Mouse (Mus musculus) stomach, embryonic 14.5 days (tissue): ENCODE measurements around the gene Bcas3. TPM values are rescaled to one million over a fixed set of nuclear protein-coding genes. Genes with fewer than 3 reads are reported as not detected.

Experiments
- ATAC-seq: fragments of 200-750 bp; cut with Nextera tagmentation; 2 replicates; pipeline ENCODE4 v1.8.0; 2017; ENCODE audit warnings: low read depth, moderate TSS enrichment; ENCODE audit not compliant: insufficient number of reproducible peaks, insufficient read depth, low FRiP score
- H3K27ac ChIP-seq: fragments of 300-500 bp; sonication (generic); 2 replicates; pipeline ENCODE4 v1.5.1; 2014; ENCODE audit warnings: mild to moderate bottlenecking, low read length, moderate library complexity, mixed read lengths
- H3K27me3 ChIP-seq: fragments of 300-500 bp; sonication (generic); 2 replicates; pipeline ENCODE4 v1.6.1; 2014; ENCODE audit warnings: low read length, control low read depth, mixed read lengths; ENCODE audit not compliant: control insufficient read depth, insufficient read depth
- H3K36me3 ChIP-seq: fragments of 300-500 bp; sonication (generic); 2 replicates; pipeline ENCODE4 v1.6.1; 2014; ENCODE audit warnings: mild to moderate bottlenecking, control low read depth, low read length, moderate library complexity, mixed read lengths; ENCODE audit not compliant: control insufficient read depth, insufficient read depth
- H3K4me1 ChIP-seq: fragments of 300-500 bp; sonication (generic); 2 replicates; pipeline ENCODE4 v1.6.1; 2014; ENCODE audit warnings: low read length, control low read depth, mixed read lengths; ENCODE audit not compliant: control insufficient read depth, insufficient read depth
- H3K4me2 ChIP-seq: fragments of 300-500 bp; sonication (generic); replicated peaks from 2 replicates; pipeline ENCODE4 v1.6.1; 2014; ENCODE audit warnings: low read depth, low read length, control low read depth
- H3K4me3 ChIP-seq: fragments of 300-500 bp; sonication (generic); 2 replicates; pipeline ENCODE4 v1.5.1; 2014; ENCODE audit warnings: low read depth, low read length, control low read depth
- H3K9ac ChIP-seq: fragments of 300-500 bp; sonication (generic); replicated peaks from 2 replicates; pipeline ENCODE4 v1.6.1; 2014; ENCODE audit warnings: low read depth, mild to moderate bottlenecking, control low read depth, low read length, moderate library complexity, mixed read lengths
- H3K9me3 ChIP-seq: fragments of 300-500 bp; sonication (generic); 2 replicates; pipeline ENCODE4 v1.6.1; 2016; ENCODE audit warnings: low read depth, low read length, control low read depth; ENCODE audit not compliant: control insufficient read depth
- WGBS: fragments of 180-500 bp; shearing (Covaris S2); extraction: QIAGEN DNeasy Blood & Tissue Kit; methylation state at CpG from one replicate; pipeline ENCODE4 v1.1.7; 2014; 5-methylcytosine and 5-hydroxymethylcytosine counted together
- polyA plus RNA-seq: library from polyadenylated mRNA; unstranded; fragments of >200 nt; fragmentation: Nextera tagmentation; extraction: Ambion mirVana; gene quantifications from 2 replicates; pipeline ENCODE4 v1.2.1, GENCODE M21; 2014

Gene Bcas3
- polyA plus RNA-seq, 1 experiment from 2014 or later: 20.4 TPM

DNA sequence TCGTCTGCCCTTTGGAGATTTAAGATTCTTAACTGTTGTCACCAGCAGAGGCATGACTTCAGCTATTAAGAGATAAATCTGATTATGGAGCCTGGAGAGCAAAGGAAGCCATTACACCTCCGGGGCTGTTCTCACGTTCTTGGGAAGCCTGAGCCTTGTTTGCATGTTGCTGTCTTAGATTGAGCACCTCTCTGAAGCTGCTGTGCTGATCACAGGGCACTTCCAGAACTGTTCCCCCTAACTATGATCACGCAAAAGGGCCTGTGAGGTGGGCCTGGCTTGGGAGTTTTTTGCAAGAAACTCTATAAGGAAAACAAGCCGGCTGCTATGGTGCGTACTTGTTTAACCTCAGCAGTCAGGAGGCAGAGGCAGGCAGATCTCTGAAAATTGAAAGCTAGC, 335.5 kb downstream of the Bcas3 start:
- Histone ChIP-seq H3K27ac (no peak overlapping the region), H3K4me2 (no peak overlapping the region), H3K4me3 (no peak overlapping the region), H3K36me3 (no peaks in the 10 kb centered on the region), H3K27me3 (no peaks in the 10 kb centered on the region), H3K9me3 (no peaks in the 10 kb centered on the region), H3K4me1 (peaks cover 10% of the 10 kb centered on the region; the same call in 1 of the 2 replicates), H3K9ac (no peak overlapping the region)
- WGBS: 70% methylated on average over 6 of the region's 6 CpGs
- no peak for ATAC-seq

DNA sequence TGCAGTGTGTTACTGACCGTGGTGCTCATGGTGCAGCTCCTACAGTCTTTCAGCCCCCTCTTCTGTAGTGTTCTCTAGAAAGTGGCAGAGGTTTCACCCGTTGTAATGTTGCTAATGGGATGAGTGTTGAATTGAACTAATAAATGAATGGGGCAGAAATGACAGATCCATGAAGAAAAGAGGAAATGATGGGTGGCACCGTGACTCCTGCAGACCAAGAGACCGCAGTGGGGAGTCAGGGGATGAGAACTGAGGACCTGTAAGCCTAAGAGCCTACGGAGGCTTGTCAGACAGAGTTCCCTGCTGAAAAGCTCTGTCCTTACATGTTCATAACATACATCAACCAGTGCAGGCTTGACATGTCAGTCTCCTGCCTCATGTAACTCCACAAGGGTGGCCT, 336.3 kb downstream of the Bcas3 start:
- WGBS: 84% methylated on average over 5 of the region's 5 CpGs
- H3K9ac ChIP-seq: no peak overlapping the region
- H3K27me3 ChIP-seq: no peaks in the 10 kb centered on the region
- no peak overlapping the region for H3K27ac ChIP-seq
- ATAC-seq: no peak
- H3K4me1 ChIP-seq: peaks cover 10% of the 10 kb centered on the region; the same call in 1 of the 2 replicates
- H3K9me3 ChIP-seq: no peaks in the 10 kb centered on the region
- H3K36me3 ChIP-seq: no peaks in the 10 kb centered on the region
- H3K4me3 ChIP-seq: no peak overlapping the region
- H3K4me2 ChIP-seq: no peak overlapping the region

DNA sequence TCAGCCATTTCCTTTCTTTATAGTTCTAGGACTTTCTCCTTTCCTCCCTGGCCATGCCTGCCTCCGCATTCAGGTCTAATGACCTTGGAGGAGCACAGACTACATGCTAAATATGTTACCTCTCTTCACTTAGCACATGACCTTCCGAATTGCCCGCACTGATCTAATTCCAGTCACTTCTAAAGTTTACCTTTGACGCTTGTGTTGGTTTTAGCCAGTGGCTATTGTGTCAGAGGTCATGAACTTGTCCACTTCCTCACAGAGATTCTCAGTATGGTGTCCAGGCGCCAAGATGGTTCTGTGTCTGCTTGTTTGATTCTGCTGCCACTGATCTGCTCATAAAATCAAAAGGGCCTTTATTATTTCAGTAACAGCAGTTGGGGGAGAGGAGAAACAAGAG, 338.3 kb downstream of the Bcas3 start:
- H3K27me3 ChIP-seq: no peaks in the 10 kb centered on the region
- no peak for ATAC-seq
- H3K9ac ChIP-seq: no peak overlapping the region
- H3K4me2 ChIP-seq: no peak overlapping the region
- H3K36me3 ChIP-seq: no peaks in the 10 kb centered on the region
- no peak overlapping the region for H3K27ac ChIP-seq
- H3K4me3 ChIP-seq: no peak overlapping the region
- H3K9me3 ChIP-seq: no peaks in the 10 kb centered on the region
- peaks cover 27% of the 10 kb centered on the region for H3K4me1 ChIP-seq
- WGBS: 39% methylated on average over 5 of the region's 5 CpGs

DNA sequence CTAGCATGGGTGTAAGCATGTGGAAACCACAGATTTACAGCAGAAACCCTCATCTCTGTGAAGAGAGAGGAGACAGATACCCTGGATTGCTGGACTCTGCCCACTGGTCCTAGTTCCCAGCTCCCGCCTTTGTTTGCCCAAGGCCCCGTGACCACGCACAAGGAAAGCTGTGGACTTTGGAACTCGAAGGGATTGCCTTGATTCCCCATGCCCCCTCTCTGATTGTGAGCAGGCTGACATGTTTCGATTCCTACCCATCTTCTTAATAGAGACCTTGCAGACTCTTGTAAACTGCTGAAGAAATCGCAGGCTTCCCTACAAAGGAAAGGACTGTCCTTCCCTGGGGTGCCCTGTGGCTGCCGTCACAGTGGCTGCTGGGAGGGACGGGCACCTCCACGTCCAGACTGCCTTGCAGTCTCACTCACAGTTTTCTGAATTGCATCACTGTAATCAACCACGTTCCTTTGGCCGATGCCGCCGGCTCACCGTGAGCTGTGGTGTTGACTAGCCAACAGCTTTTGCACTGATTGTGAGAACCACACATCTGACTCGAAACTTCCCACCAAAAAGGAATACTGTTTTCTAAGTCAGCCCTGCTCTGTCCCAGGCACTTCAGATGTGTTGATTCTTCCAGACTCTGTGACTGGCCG, 342.8 kb downstream of the Bcas3 start:
- ATAC-seq: peak; percentile 47; the same call in 1 of the 2 replicates
- H3K4me2 ChIP-seq: no peak overlapping the region; the same call in 1 of the 2 replicates
- 36% methylated on average over 16 of the region's 16 CpGs for WGBS
- H3K9ac ChIP-seq: no peak overlapping the region
- peaks cover 37% of the 10 kb centered on the region for H3K4me1 ChIP-seq
- no peaks in the 10 kb centered on the region for H3K36me3 ChIP-seq
- H3K27me3 ChIP-seq: no peaks in the 10 kb centered on the region
- no peaks in the 10 kb centered on the region for H3K9me3 ChIP-seq
- H3K4me3 ChIP-seq: no peak overlapping the region
- H3K27ac ChIP-seq: peak overlapping the region; percentile 40

DNA sequence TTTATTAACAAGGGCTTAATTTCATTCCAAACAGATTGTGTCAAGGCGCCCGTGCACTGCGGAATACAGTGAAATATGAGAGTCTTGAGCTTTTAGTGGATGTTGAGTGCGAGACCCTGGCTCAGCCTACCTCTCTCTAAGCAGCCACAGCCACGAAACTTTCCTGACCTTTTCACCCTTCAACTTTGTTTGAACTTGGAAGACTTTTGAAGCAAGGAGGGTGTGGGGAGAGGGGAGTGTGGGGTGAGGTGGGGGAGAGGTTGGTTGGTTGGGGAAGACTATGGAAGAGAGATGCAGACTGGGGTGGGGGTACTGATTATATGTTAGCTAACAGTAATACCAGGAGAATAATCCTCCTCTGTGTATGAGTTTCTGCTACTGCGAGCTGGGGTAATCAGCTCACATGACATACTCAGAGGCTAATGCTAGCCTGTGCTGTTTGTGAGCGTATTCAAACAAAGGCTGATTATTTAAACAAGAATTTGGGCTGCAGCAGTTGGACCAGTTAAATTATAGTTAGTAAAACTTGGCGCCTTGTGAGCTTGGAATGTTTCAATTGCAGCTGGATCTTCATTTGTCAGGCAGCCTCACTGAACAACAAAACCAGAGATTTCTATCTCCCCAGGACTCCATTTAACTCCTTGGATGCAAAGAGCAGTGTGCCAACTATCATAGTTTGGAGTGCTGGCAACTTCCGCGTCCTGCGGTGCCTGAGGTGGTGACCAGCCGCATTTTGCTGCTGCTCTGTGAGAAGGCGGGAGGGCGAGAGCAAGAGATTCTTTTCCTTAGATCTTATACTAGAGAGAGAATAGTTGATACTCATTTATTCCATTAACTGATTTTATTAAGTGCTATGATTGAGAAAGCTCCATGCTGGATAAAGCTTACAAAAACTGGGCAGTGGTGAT, 343.8 kb downstream of the Bcas3 start:
- Histone ChIP-seq H3K4me2 (no peak overlapping the region), H3K9ac (no peak overlapping the region), H3K4me3 (no peak overlapping the region), H3K4me1 (peaks cover 37% of the 10 kb centered on the region), H3K27me3 (no peaks in the 10 kb centered on the region), H3K9me3 (no peaks in the 10 kb centered on the region), H3K36me3 (no peaks in the 10 kb centered on the region), H3K27ac (peak overlapping the region; percentile 75)
- 23% methylated on average over 14 of the region's 14 CpGs for WGBS
- ATAC-seq: peak; percentile 68; the same call in 1 of the 2 replicates

DNA sequence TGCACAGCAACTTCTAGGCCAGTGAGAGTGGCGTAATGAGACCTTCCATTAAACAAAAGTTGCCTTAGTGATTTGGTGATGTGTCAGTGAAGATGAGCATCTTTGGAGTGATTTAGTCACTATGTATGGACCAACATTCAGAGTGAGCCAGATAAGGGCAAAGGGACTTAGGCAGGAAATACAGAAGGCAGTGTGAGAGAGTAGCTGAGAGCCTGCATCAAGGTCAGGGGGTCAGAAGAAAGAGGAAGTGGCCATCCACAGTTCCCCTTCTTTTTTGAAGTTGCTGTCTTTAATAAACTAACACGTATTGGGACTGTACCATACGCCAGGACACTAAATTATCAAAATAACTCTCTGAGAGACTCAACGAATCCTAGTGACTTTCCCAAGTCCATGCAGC, 344.5 kb downstream of the Bcas3 start:
- no peak overlapping the region for H3K9ac ChIP-seq
- no peak for ATAC-seq
- no peaks in the 10 kb centered on the region for H3K9me3 ChIP-seq
- no peak overlapping the region for H3K4me2 ChIP-seq
- no peaks in the 10 kb centered on the region for H3K27me3 ChIP-seq
- H3K27ac ChIP-seq: peak overlapping the region; percentile 75; the same call in 1 of the 2 replicates
- 85% methylated on average over 4 of the region's 4 CpGs for WGBS
- no peaks in the 10 kb centered on the region for H3K36me3 ChIP-seq
- peaks cover 36% of the 10 kb centered on the region for H3K4me1 ChIP-seq
- H3K4me3 ChIP-seq: no peak overlapping the region

DNA sequence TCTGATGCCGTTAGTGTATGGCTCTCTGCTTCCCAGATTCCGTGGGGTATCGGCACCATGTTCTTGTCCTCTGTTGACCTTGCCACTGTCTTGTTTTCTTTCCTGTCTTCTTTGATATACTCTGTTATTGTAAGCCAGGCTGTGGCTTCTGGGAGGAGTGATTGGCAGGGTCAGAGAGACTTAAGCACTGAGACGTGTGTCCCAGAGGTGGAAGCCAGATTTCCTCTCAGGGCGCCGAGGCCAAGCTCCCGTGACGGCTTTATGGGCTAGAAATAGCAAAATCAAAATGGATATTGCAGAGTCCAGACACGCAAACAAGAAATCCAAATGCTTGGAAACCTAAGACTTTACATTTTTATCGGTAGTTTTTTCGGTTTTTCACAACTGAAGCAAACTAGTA, 345.3 kb downstream of the Bcas3 start:
- no peak overlapping the region for H3K4me2 ChIP-seq
- ATAC-seq: no peak

DNA sequence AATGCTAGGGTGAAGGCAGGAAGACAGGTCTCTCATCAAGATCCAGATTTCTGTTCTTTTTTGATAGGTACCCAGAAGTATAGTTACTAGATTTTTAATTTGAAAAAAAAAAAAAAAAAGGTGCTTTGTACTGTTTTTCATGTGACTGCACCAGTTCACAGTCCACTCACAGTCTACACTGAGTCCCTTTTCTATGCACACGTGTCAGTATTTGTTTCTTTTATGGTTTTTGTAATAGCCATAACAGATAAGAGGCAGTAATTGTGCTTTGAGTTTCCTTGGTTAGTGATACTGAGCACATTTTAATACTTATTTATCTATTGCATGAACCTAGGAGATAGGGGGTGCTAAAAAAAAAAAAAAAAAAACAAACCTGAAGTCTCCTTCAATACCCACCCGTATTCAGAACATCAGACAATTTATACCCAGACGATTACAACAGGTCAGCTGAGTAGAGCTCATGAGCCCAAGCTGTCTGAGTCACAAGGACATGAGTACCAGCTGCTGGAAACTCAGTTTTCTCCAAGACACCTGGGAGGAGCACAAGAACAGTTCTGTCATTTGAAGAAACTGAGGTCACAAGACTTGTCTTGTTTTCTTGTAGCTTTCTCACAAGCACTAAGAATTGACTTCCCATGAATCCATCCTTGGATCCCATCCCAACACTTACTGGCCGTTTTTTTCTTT, 351.2 kb downstream of the Bcas3 start:
- Histone ChIP-seq H3K36me3 (no peaks in the 10 kb centered on the region), H3K27ac (no peak overlapping the region), H3K4me3 (no peak overlapping the region), H3K4me1 (no peaks in the 10 kb centered on the region), H3K27me3 (no peaks in the 10 kb centered on the region), H3K4me2 (no peak overlapping the region), H3K9ac (no peak overlapping the region), H3K9me3 (no peaks in the 10 kb centered on the region)
- no peak for ATAC-seq
- 74% methylated on average over 4 of the region's 4 CpGs for WGBS

More for the DNA sequence above, 345.3 kb downstream of the Bcas3 start:
- Histone ChIP-seq H3K9ac (no peak overlapping the region), H3K4me3 (no peak overlapping the region), H3K9me3 (no peaks in the 10 kb centered on the region), H3K27me3 (no peaks in the 10 kb centered on the region), H3K4me1 (peaks cover 30% of the 10 kb centered on the region), H3K36me3 (no peaks in the 10 kb centered on the region), H3K27ac (no peak overlapping the region)
- 71% methylated on average over 11 of the region's 11 CpGs for WGBS
